Mouse (Mus musculus) gonadal fat pad, adult 2 months (tissue): ENCODE measurements around the gene Olfr145. TPM values are rescaled to one million over a fixed set of nuclear protein-coding genes. Genes with fewer than 3 reads are reported as not detected.

Experiments
- DNase-seq: peaks from one replicate; pipeline ENCODE4 v3.0.0-alpha.2; 2012; ENCODE audit warnings: low read depth
- polyA plus RNA-seq: library from polyadenylated mRNA; depleted of rRNA; stranded (reverse); fragments of >200 nt; gene quantifications from 2 replicates; pipeline ENCODE4 v1.2.3, GENCODE M21; 2012; rRNA removed

Gene Olfr145
- polyA plus RNA-seq = not detected in 2 replicates

GRCm38 (mm10) chr9:37896661-37897060 is at the start of gene Olfr145:
Gene Olfr145, plus strand, starts transcription at chr9:37896724.
- DNase-seq = no peak

- DNase-seq = no peak
These were observed 47.3 kb upstream of the Olfr145 start for GRCm38 (mm10) chr9:37849267-37849666.

- no peak for DNase-seq
These were observed 42.6 kb upstream of the Olfr145 start, which contains the start of gene Olfr877 for GRCm38 (mm10) chr9:37853969-37854368. Gene Olfr877, plus strand, starts transcription at chr9:37854269.

- no peak for DNase-seq
These were observed 33.2 kb upstream of the Olfr145 start for GRCm38 (mm10) chr9:37863325-37863724.

GRCm38 (mm10) chr9:37870246-37870645 is 26.3 kb upstream of the Olfr145 start:
- no peak for DNase-seq

- DNase-seq = no peak
These were observed 25.4 kb upstream of the Olfr145 start for GRCm38 (mm10) chr9:37871097-37871496.

GRCm38 (mm10) chr9:37871536-37871935 is 25.0 kb upstream of the Olfr145 start:
- no peak for DNase-seq

- no peak for DNase-seq
These were observed 5.6 kb upstream of the Olfr145 start for GRCm38 (mm10) chr9:37890960-37891359.

GRCm38 (mm10) chr9:37905555-37905954 is 9.0 kb downstream of the Olfr145 start:
- DNase-seq = no peak

GRCm38 (mm10) chr9:37917540-37917939 is 21.0 kb downstream of the Olfr145 start, which contains the start of gene Olfr878:
Gene Olfr878, plus strand, starts transcription at chr9:37917840.
- no peak for DNase-seq

- no peak for DNase-seq
These were observed 21.5 kb downstream of the Olfr145 start for GRCm38 (mm10) chr9:37918018-37918417.

- DNase-seq = no peak
These were observed 27.7 kb downstream of the Olfr145 start for GRCm38 (mm10) chr9:37924194-37924593.

- DNase-seq = no peak
These were observed 28.9 kb downstream of the Olfr145 start for GRCm38 (mm10) chr9:37925445-37925844.

- DNase-seq = no peak
These were observed 29.8 kb downstream of the Olfr145 start for GRCm38 (mm10) chr9:37926019-37927013.

GRCm38 (mm10) chr9:37932519-37932918 is 36.0 kb downstream of the Olfr145 start:
- no peak for DNase-seq

GRCm38 (mm10) chr9:37934146-37934545 is 37.6 kb downstream of the Olfr145 start:
- DNase-seq = no peak

- DNase-seq = no peak
These were observed 44.6 kb downstream of the Olfr145 start for GRCm38 (mm10) chr9:37941167-37941566.

Other genes with a start within 250 kb of the Olfr145 start
- 64.0 and 70.4 TPM in 2 replicates for gene Tbrg1, start 239.4 kb upstream of the Olfr145 start, polyA plus RNA-seq
- not detected in 2 replicates for gene Panx3, start 227.5 kb upstream of the Olfr145 start, polyA plus RNA-seq
- not detected in 2 replicates for gene Olfr160, start 180.5 kb upstream of the Olfr145 start, polyA plus RNA-seq
- gene Olfr874, start 151.6 kb upstream of the Olfr145 start, polyA plus RNA-seq = not detected in 2 replicates
- gene Olfr875, start 124.9 kb upstream of the Olfr145 start, polyA plus RNA-seq = not detected in 2 replicates
- gene Olfr876, start 93.7 kb upstream of the Olfr145 start, polyA plus RNA-seq = not detected in 2 replicates
- gene Olfr877, start 42.5 kb upstream of the Olfr145 start, polyA plus RNA-seq = 0.19 TPM in 1 of 2 replicates, not detected in the other
- not detected in 2 replicates for gene Olfr878, start 21.1 kb downstream of the Olfr145 start, polyA plus RNA-seq
- gene Olfr881, start 95.1 kb downstream of the Olfr145 start, polyA plus RNA-seq = not detected in 2 replicates
- gene Olfr883, start 129.1 kb downstream of the Olfr145 start, polyA plus RNA-seq = not detected in 2 replicates
- gene Olfr884, start 149.8 kb downstream of the Olfr145 start, polyA plus RNA-seq = not detected in 2 replicates
- gene Olfr885, start 164.6 kb downstream of the Olfr145 start, polyA plus RNA-seq = not detected in 2 replicates
- gene Olfr887, start 187.3 kb downstream of the Olfr145 start, polyA plus RNA-seq = not detected in 2 replicates
- gene Olfr888, start 211.4 kb downstream of the Olfr145 start, polyA plus RNA-seq = not detected in 2 replicates
- not detected in 2 replicates for gene Olfr889, start 218.5 kb downstream of the Olfr145 start, polyA plus RNA-seq
- not detected in 2 replicates for gene Olfr890, start 245.8 kb downstream of the Olfr145 start, polyA plus RNA-seq